Mouse (Mus musculus): ENCODE results near the gene Olfr138.

Gene Olfr138

GRCm38 (mm10) chr17:38260735-38261134 lies at the start of gene Olfr138:
Olfr138 (plus strand) TSS chr17:38261035.
- no peak for DNase-seq

GRCm38 (mm10) chr17:38307470-38307869 lies 46.6 kb downstream of the Olfr138 start, which contains the start of gene Olfr137:
Olfr137 (minus strand) TSS chr17:38307570.
- DNase-seq = no peak
